Mouse (Mus musculus) liver, embryonic 14.5 days (tissue): ENCODE data around the gene Cst6. TPM values are rescaled to one million over a fixed set of nuclear protein-coding genes. Genes with fewer than 3 reads are reported as not detected.

Source experiments
- ATAC-seq: fragments of 200-750 bp; cut with Nextera tagmentation; 2 replicates; pipeline ENCODE4 v1.8.0; 2017; ENCODE audit warnings: moderate number of reproducible peaks, mild to moderate bottlenecking, moderate library complexity; ENCODE audit not compliant: insufficient read depth
- DNase-seq, 3 experiments: peaks; one replicate each; pipeline ENCODE4 v3.0.0-alpha.2; 2012 to 2013; ENCODE audit warnings: low read depth in 3 of 3, low spot score in 3 of 3
- H3K27ac ChIP-seq: fragments of 300-500 bp; sonication (generic); 2 replicates; pipeline ENCODE4 v1.5.1; 2014; ENCODE audit warnings: moderate library complexity, mild to moderate bottlenecking, control low read depth, inconsistent platforms
- H3K27me3 ChIP-seq: fragments of 300-500 bp; sonication (generic); 2 replicates; pipeline ENCODE4 v1.6.1; 2014; ENCODE audit warnings: mild to moderate bottlenecking, low read length, moderate library complexity; ENCODE audit not compliant: control insufficient read depth, insufficient read depth
- H3K36me3 ChIP-seq: fragments of 300-500 bp; sonication (generic); replicated peaks from 2 replicates; pipeline ENCODE4 v1.6.1; 2014; ENCODE audit warnings: low read depth; ENCODE audit not compliant: control insufficient read depth, insufficient read depth
- H3K4me1 ChIP-seq, 2 experiments: fragments of 200-500 bp in 1 of 2; fragments of 300-500 bp in 1 of 2; sonication (generic) in 1 of 2; replicated peaks; 2 replicates each; pipeline ENCODE4 v1.6.1; 2012 to 2014; ENCODE audit warnings: antibody characterized with exemption in 1 of 2, inconsistent platforms in 1 of 2, low read length in 1 of 2; ENCODE audit not compliant: control insufficient read depth in 2 of 2, insufficient read depth in 2 of 2
- H3K4me2 ChIP-seq: fragments of 300-500 bp; sonication (generic); 2 replicates; pipeline ENCODE4 v1.6.1; 2014; ENCODE audit warnings: low read depth, mild to moderate bottlenecking, control low read depth, moderate library complexity
- H3K4me3 ChIP-seq, 2 experiments: fragments of 200-500 bp in 1 of 2; fragments of 300-500 bp in 1 of 2; sonication (generic) in 1 of 2; 2 replicates each; pipeline ENCODE4 v1.5.1; 2012 to 2014; ENCODE audit warnings: low read depth in 2 of 2, low read length in 2 of 2, mild to moderate bottlenecking in 2 of 2, control low read depth in 1 of 2, inconsistent platforms in 1 of 2, moderate library complexity in 1 of 2; ENCODE audit not compliant: insufficient read depth in 1 of 2
- H3K9ac ChIP-seq: fragments of 300-500 bp; sonication (generic); replicated peaks from 2 replicates; pipeline ENCODE4 v1.6.1; 2014; ENCODE audit warnings: mild to moderate bottlenecking, control low read depth, moderate library complexity
- H3K9me3 ChIP-seq: fragments of 300-500 bp; sonication (generic); 2 replicates; pipeline ENCODE4 v1.6.1; 2016; ENCODE audit warnings: low read length, mixed read lengths; ENCODE audit not compliant: control insufficient read depth
- CTCF ChIP-seq: IDR thresholded peaks from 2 replicates; pipeline ENCODE4 v1.5.1; 2016; ENCODE audit warnings: antibody characterized with exemption, low read depth, control low read depth
- EP300 ChIP-seq: IDR thresholded peaks from 2 replicates; pipeline ENCODE4 v1.6.1; 2016; ENCODE audit warnings: antibody characterized with exemption, low read depth
- WGBS: fragments of 180-500 bp; shearing (Covaris S2); extraction: QIAGEN DNeasy Blood & Tissue Kit; methylation state at CpG from one replicate; pipeline ENCODE4 v1.1.7; 2014; ENCODE audit not compliant: insufficient replicate concordance; 5-methylcytosine and 5-hydroxymethylcytosine counted together
- polyA plus RNA-seq, 2 experiments: library from polyadenylated mRNA; depleted of rRNA in 1 of 2; stranded (reverse) in 1 of 2; unstranded in 1 of 2; fragments of >200 nt; fragmentation: Nextera tagmentation in 1 of 2; extraction: Ambion mirVana in 1 of 2; gene quantifications; 2 replicates each; pipeline versions ENCODE4 v1.2.1 to v1.2.3; 2012 to 2014

Gene Cst6
- polyA plus RNA-seq, 2 experiments: 0.06 TPM; not detected in 1

DNA sequence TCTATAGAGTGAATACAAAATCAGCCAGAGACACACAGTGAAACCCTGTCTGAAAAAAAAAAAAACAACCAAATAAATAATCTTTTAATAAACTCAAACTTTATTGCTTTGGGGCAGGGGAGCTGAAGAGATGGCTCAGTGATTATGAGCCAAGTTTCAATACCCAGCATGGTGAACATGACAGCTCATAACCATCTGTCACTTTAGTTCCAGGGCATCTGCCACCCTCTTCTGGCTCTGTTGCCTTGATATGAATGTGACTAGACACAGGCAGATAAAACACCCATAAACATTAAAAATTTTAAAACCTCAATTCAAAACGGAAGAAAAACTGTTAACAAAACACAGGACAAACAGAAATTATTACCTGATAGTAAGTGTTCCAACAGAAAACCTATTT, 28.1 kb upstream of the Cst6 start:
- no peaks in the 10 kb centered on the region for H3K9me3 ChIP-seq
- 72% methylated on average over 1 of the region's 1 CpGs for WGBS
- TF ChIP-seq CTCF: no peak
- TF ChIP-seq EP300: no peak
- no peak overlapping the region for H3K4me3 ChIP-seq
- DNase-seq (no peak), ATAC-seq (no peak)
- H3K4me2 ChIP-seq: no peak overlapping the region
- H3K36me3 ChIP-seq: peaks cover 40% of the 10 kb centered on the region
- H3K4me1 ChIP-seq: no peaks in the 10 kb centered on the region
- no peaks in the 10 kb centered on the region for H3K27me3 ChIP-seq
- no peak overlapping the region for H3K9ac ChIP-seq
- H3K27ac ChIP-seq: no peak overlapping the region

GRCm38 (mm10) chr19:5374748-5375147, 25.4 kb upstream of the Cst6 start:
- H3K4me1 ChIP-seq: no peaks in the 10 kb centered on the region
- 60% methylated on average over 4 of the region's 4 CpGs for WGBS
- DNase-seq (no peak), ATAC-seq (no peak)
- H3K27ac ChIP-seq: no peak overlapping the region
- H3K9ac ChIP-seq: no peak overlapping the region
- TF ChIP-seq EP300 (no peak), CTCF (no peak)
- no peak overlapping the region for H3K4me2 ChIP-seq
- H3K36me3 ChIP-seq: peaks cover 38% of the 10 kb centered on the region
- H3K4me3 ChIP-seq: no peak overlapping the region
- H3K27me3 ChIP-seq: no peaks in the 10 kb centered on the region
- H3K9me3 ChIP-seq: no peaks in the 10 kb centered on the region

GRCm38 (mm10) chr19:5374177-5374576, 24.8 kb upstream of the Cst6 start:
- DNase-seq (no peak), ATAC-seq (no peak)
- Histone ChIP-seq H3K9ac (no peak overlapping the region), H3K4me1 (no peaks in the 10 kb centered on the region), H3K27me3 (no peaks in the 10 kb centered on the region), H3K4me2 (no peak overlapping the region), H3K4me3 (no peak overlapping the region), H3K36me3 (peaks cover 38% of the 10 kb centered on the region), H3K9me3 (no peaks in the 10 kb centered on the region), H3K27ac (no peak overlapping the region)
- WGBS: 70% methylated on average over 4 of the region's 4 CpGs
- TF ChIP-seq EP300 (no peak), CTCF (no peak)

GRCm38 (mm10) chr19:5372724-5373123, 23.4 kb upstream of the Cst6 start:
- H3K9ac ChIP-seq: no peak overlapping the region
- ATAC-seq (no peak), DNase-seq (no peak)
- H3K9me3 ChIP-seq: no peaks in the 10 kb centered on the region
- TF ChIP-seq EP300 (no peak), CTCF (no peak)
- 78% methylated on average over 7 of the region's 7 CpGs for WGBS
- no peaks in the 10 kb centered on the region for H3K27me3 ChIP-seq
- peaks cover 39% of the 10 kb centered on the region for H3K36me3 ChIP-seq
- no peak overlapping the region for H3K27ac ChIP-seq
- no peak overlapping the region for H3K4me2 ChIP-seq
- no peak overlapping the region for H3K4me3 ChIP-seq
- H3K4me1 ChIP-seq: peaks cover 2 to 6% of the 10 kb centered on the region in 2 experiments

GRCm38 (mm10) chr19:5370932-5371331, 21.6 kb upstream of the Cst6 start:
- no peaks in the 10 kb centered on the region for H3K9me3 ChIP-seq
- peaks cover 7% of the 10 kb centered on the region in 2 experiments for H3K4me1 ChIP-seq
- no peak overlapping the region for H3K4me3 ChIP-seq
- no peak overlapping the region for H3K9ac ChIP-seq
- no peak overlapping the region for H3K27ac ChIP-seq
- 77% methylated on average over 3 of the region's 3 CpGs for WGBS
- ATAC-seq (no peak), DNase-seq (no peak)
- H3K4me2 ChIP-seq: no peak overlapping the region
- peaks cover 39% of the 10 kb centered on the region for H3K36me3 ChIP-seq
- H3K27me3 ChIP-seq: no peaks in the 10 kb centered on the region
- TF ChIP-seq EP300 (no peak), CTCF (peak; percentile 44; the same call in 1 of the 2 replicates)
